Mouse (Mus musculus) adrenal gland (tissue): ENCODE data around the gene Syne3.

Experiments used
- intact Hi-C: fragments of 180-260 bp; cut with DNase I; formaldehyde crosslinking; loops from one replicate; pipeline ENCODE4 v1.15.1; 2025

Syne3 gene

GRCm38 (mm10) chr12:105002340-105003132 is 7.1 kb downstream of the Syne3 start:
- intact Hi-C loops = no loop called here

GRCm38 (mm10) chr12:105001317-105001716 is 8.3 kb downstream of the Syne3 start:
- intact Hi-C loops = no loop called here

- intact Hi-C loops = no loop called here
Measured at GRCm38 (mm10) chr12:105000487-105001283, 8.9 kb downstream of the Syne3 start.

- intact Hi-C loops = no loop called here
Measured at GRCm38 (mm10) chr12:104999171-104999570, 10.4 kb downstream of the Syne3 start.

- intact Hi-C loops = no loop called here
Measured at GRCm38 (mm10) chr12:104998541-104998940, 11.1 kb downstream of the Syne3 start.

- intact Hi-C loops = no loop called here
Measured at GRCm38 (mm10) chr12:104997641-104998293, 11.8 kb downstream of the Syne3 start.

GRCm38 (mm10) chr12:104997159-104997558 is 12.4 kb downstream of the Syne3 start:
- intact Hi-C loops = no loop called here

GRCm38 (mm10) chr12:104996012-104996728 is 13.4 kb downstream of the Syne3 start:
- intact Hi-C loops = no loop called here

GRCm38 (mm10) chr12:104995259-104995876 is 14.2 kb downstream of the Syne3 start:
- intact Hi-C loops = no loop called here

- intact Hi-C loops = no loop called here
Measured at GRCm38 (mm10) chr12:104992838-104993237, 16.8 kb downstream of the Syne3 start.

- intact Hi-C loops = no loop called here
Measured at GRCm38 (mm10) chr12:104992123-104992741, 17.4 kb downstream of the Syne3 start.

GRCm38 (mm10) chr12:104990741-104991454 is 18.7 kb downstream of the Syne3 start:
- intact Hi-C loops = no loop called here

GRCm38 (mm10) chr12:104987936-104988335 is 21.7 kb downstream of the Syne3 start:
- intact Hi-C loops = no loop called here

GRCm38 (mm10) chr12:104986781-104987180 is 22.8 kb downstream of the Syne3 start:
- intact Hi-C loops = no loop called here

- intact Hi-C loops = no loop called here
Measured at GRCm38 (mm10) chr12:104986001-104986400, 23.6 kb downstream of the Syne3 start.

- intact Hi-C loops = no loop called here
Measured at GRCm38 (mm10) chr12:104985088-104985487, 24.5 kb downstream of the Syne3 start.

GRCm38 (mm10) chr12:104983476-104983875 is 26.1 kb downstream of the Syne3 start:
- intact Hi-C loops = no loop called here

- intact Hi-C loops = no loop called here
Measured at GRCm38 (mm10) chr12:104978943-104979723, 30.5 kb downstream of the Syne3 start.

GRCm38 (mm10) chr12:104978420-104978819 is 31.2 kb downstream of the Syne3 start:
- intact Hi-C loops = no loop called here
